Mouse (Mus musculus) hindbrain, embryonic 14.5 days (tissue): ENCODE data around the gene Sh3kbp1. TPM values are rescaled to one million over a fixed set of nuclear protein-coding genes. Genes with fewer than 3 reads are reported as not detected.

Experiments
- ATAC-seq: fragments of 200-750 bp; cut with Nextera tagmentation; 2 replicates; pipeline ENCODE4 v1.8.0; 2017; ENCODE audit warnings: moderate number of reproducible peaks, mild to moderate bottlenecking, moderate TSS enrichment, moderate library complexity; ENCODE audit not compliant: low FRiP score
- DNase-seq: peaks from one replicate; pipeline ENCODE4 v3.0.0-alpha.2; 2015; ENCODE audit warnings: low spot score
- H3K27ac ChIP-seq: fragments of 300-500 bp; sonication (generic); 2 replicates; pipeline ENCODE4 v1.5.1; 2014; ENCODE audit warnings: mild to moderate bottlenecking, moderate library complexity
- H3K27me3 ChIP-seq: fragments of 300-500 bp; sonication (generic); 2 replicates; pipeline ENCODE4 v1.6.1; 2014; ENCODE audit warnings: mild to moderate bottlenecking, low read length, mixed read lengths; ENCODE audit not compliant: control insufficient read depth, insufficient read depth
- H3K36me3 ChIP-seq: fragments of 300-500 bp; sonication (generic); replicated peaks from 2 replicates; pipeline ENCODE4 v1.6.1; 2014; ENCODE audit not compliant: control insufficient read depth, insufficient read depth
- H3K4me1 ChIP-seq: fragments of 300-500 bp; sonication (generic); replicated peaks from 2 replicates; pipeline ENCODE4 v1.6.1; 2014; ENCODE audit warnings: antibody characterized with exemption, low read length, mixed read lengths; ENCODE audit not compliant: control insufficient read depth, insufficient read depth
- H3K4me2 ChIP-seq: fragments of 300-500 bp; sonication (generic); replicated peaks from 2 replicates; pipeline ENCODE4 v1.6.1; 2014; ENCODE audit warnings: mild to moderate bottlenecking, moderate library complexity
- H3K4me3 ChIP-seq: fragments of 300-500 bp; sonication (generic); replicated peaks from 2 replicates; pipeline ENCODE4 v1.5.1; 2014; ENCODE audit warnings: mild to moderate bottlenecking, low read length
- H3K9ac ChIP-seq: fragments of 300-500 bp; sonication (generic); 2 replicates; pipeline ENCODE4 v1.6.1; 2014
- H3K9me3 ChIP-seq: fragments of 300-500 bp; sonication (generic); 2 replicates; pipeline ENCODE4 v1.6.1; 2016; ENCODE audit warnings: low read length; ENCODE audit not compliant: control insufficient read depth
- WGBS: fragments of 180-500 bp; shearing (Covaris S2); extraction: QIAGEN DNeasy Blood & Tissue Kit; methylation state at CpG from one replicate; pipeline ENCODE4 v1.1.7; 2014; 5-methylcytosine and 5-hydroxymethylcytosine counted together
- polyA plus RNA-seq: library from polyadenylated mRNA; unstranded; fragments of >200 nt; fragmentation: Nextera tagmentation; extraction: Ambion mirVana; gene quantifications from 2 replicates; pipeline ENCODE4 v1.2.1, GENCODE M21; 2014

Gene Sh3kbp1
- polyA plus RNA-seq, 1 experiment from 2014 or later = 53.4 TPM

GRCm38 (mm10) chrX:159969025-159969424 lies 342.0 kb downstream of the Sh3kbp1 start:
- ATAC-seq (no peak), DNase-seq (no peak)
- Histone ChIP-seq H3K9me3 (no peaks in the 10 kb centered on the region), H3K9ac (no peak overlapping the region), H3K4me2 (no peak overlapping the region), H3K27ac (no peak overlapping the region), H3K36me3 (no peaks in the 10 kb centered on the region), H3K4me1 (no peaks in the 10 kb centered on the region), H3K27me3 (no peaks in the 10 kb centered on the region), H3K4me3 (no peak overlapping the region)
- 84% methylated on average over 2 of the region's 2 CpGs for WGBS

DNA sequence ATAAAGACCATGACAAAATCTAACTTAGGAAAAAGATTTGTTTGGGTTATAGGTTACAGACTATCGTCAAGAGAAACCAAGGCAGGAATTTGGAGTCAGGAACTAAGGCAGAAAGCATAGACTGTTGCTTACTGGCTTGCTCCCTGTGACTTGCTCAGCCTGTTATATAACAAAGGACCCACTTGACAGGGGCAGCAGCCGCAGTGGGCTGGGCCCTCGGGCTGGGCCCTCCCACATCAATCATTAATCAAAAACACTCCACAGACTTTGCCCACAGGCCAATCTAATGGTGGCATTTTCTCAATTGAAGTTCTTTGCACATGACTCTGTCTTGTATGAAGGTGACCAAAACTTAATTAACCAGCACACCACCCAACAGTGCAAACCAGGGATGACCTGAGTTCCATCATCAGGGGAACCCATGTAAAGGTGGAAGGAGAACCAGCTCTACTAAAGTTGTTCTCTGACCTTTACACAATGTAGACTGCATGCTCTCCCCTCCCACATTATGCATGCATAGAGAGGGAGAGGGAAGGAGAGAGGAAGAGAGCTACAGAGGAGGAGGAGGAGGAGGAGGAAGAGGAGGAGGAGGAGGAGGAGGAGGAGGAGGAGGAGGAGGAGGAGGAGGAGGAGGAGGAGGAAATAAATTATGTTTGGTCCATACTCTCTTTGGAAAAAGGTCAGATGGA lies 344.2 kb downstream of the Sh3kbp1 start:
- H3K4me3 ChIP-seq = no peak overlapping the region
- no peaks in the 10 kb centered on the region for H3K27me3 ChIP-seq
- WGBS = 55% methylated on average over 3 of the region's 3 CpGs
- no peaks in the 10 kb centered on the region for H3K36me3 ChIP-seq
- ATAC-seq (no peak), DNase-seq (no peak)
- no peak overlapping the region for H3K9ac ChIP-seq
- no peaks in the 10 kb centered on the region for H3K9me3 ChIP-seq
- H3K4me1 ChIP-seq = no peaks in the 10 kb centered on the region
- H3K4me2 ChIP-seq = no peak overlapping the region
- H3K27ac ChIP-seq = no peak overlapping the region

- peak; percentile 74 for DNase-seq
- 26% methylated on average over 5 of the region's 5 CpGs for WGBS
- ATAC-seq = no peak
- no peak overlapping the region for H3K4me3 ChIP-seq
- H3K36me3 ChIP-seq = no peaks in the 10 kb centered on the region
- H3K27me3 ChIP-seq = no peaks in the 10 kb centered on the region
- no peaks in the 10 kb centered on the region for H3K4me1 ChIP-seq
- H3K4me2 ChIP-seq = no peak overlapping the region
- H3K9ac ChIP-seq = no peak overlapping the region
- no peak overlapping the region for H3K27ac ChIP-seq
- no peaks in the 10 kb centered on the region for H3K9me3 ChIP-seq
Observed at GRCm38 (mm10) chrX:159973730-159974129, 346.7 kb downstream of the Sh3kbp1 start.

DNA sequence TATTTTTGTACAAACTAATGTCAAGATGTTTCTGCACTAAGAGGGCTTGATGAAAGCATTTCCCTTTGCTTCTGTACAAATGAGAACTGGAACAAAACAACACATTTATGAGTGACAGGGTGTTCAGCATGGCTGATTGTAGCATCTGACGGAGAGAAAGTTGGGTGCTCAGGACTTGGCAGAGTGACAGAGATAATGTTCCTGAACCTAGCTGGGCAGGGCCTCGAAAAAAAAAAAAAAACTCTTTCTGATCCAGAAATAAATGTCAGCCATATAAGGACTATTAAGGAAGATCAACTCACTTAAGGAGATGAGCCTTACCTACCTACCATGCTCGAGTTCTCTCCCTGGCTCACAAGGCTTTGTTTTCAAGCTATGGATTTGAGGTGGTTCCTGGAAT lies 349.2 kb downstream of the Sh3kbp1 start:
- H3K36me3 ChIP-seq = no peaks in the 10 kb centered on the region
- H3K4me2 ChIP-seq = no peak overlapping the region

GRCm38 (mm10) chrX:159988002-159988960 lies 361.2 kb downstream of the Sh3kbp1 start, which contains the start of gene Map3k15:
TSS of gene Map3k15 (plus strand) at chrX:159988433.
- Histone ChIP-seq H3K27me3 (peaks cover 36% of the 10 kb centered on the region; the same call in 1 of the 2 replicates), H3K9me3 (no peaks in the 10 kb centered on the region), H3K9ac (peak within 1 kb of the TSS; percentile 31; the same call in 1 of the 2 replicates), H3K4me1 (no peaks in the 10 kb centered on the region), H3K27ac (no peak within 1 kb of the TSS), H3K36me3 (no peaks in the 10 kb centered on the region), H3K4me3 (peak within 1 kb of the TSS; percentile 40), H3K4me2 (peak within 1 kb of the TSS; percentile 65)
- ATAC-seq (peak; percentile 40; the same call in 1 of the 2 replicates), DNase-seq (peak; percentile 27)
- 14% methylated on average over 54 of the region's 108 CpGs for WGBS

More for the DNA sequence above, 349.2 kb downstream of the Sh3kbp1 start:
- H3K27ac ChIP-seq = no peak overlapping the region
- H3K9me3 ChIP-seq = no peaks in the 10 kb centered on the region
- WGBS = 78% methylated on average over 3 of the region's 3 CpGs
- no peaks in the 10 kb centered on the region for H3K4me1 ChIP-seq
- DNase-seq = no peak
- 0 out of 2 replicates have a peak, but pooled peaks cover 6% of the 10 kb centered on the region for H3K27me3 ChIP-seq
- H3K9ac ChIP-seq = no peak overlapping the region
- no peak for ATAC-seq
- H3K4me3 ChIP-seq = no peak overlapping the region

GRCm38 (mm10) chrX:159995808-159996207 lies 368.7 kb downstream of the Sh3kbp1 start:
- no peak for DNase-seq
- Histone ChIP-seq H3K36me3 (no peaks in the 10 kb centered on the region), H3K4me2 (no peak overlapping the region), H3K27me3 (0 out of 2 replicates have a peak, but pooled peaks cover under 1% of the 10 kb centered on the region), H3K27ac (no peak overlapping the region), H3K4me1 (no peaks in the 10 kb centered on the region), H3K4me3 (no peak overlapping the region), H3K9ac (no peak overlapping the region), H3K9me3 (no peaks in the 10 kb centered on the region)
- WGBS = 90% methylated on average over 6 of the region's 6 CpGs
- ATAC-seq = no peak

Other genes with a start within 250 kb of the Sh3kbp1 start
- 38.2 and 44.6 TPM in 2 replicates for gene Map7d2, start 212.7 kb upstream of the Sh3kbp1 start, polyA plus RNA-seq
- gene Bclaf3, start 100.6 kb upstream of the Sh3kbp1 start, polyA plus RNA-seq = 22.4 and 23.0 TPM in 2 replicates